Mouse (Mus musculus) limb, embryonic 11.5 days (tissue): ENCODE data around the gene Dtx2. TPM values are rescaled to one million over a fixed set of nuclear protein-coding genes. Genes with fewer than 3 reads are reported as not detected.

ENCODE experiments used
- ATAC-seq: fragments of 200-750 bp; cut with Nextera tagmentation; 2 replicates; pipeline ENCODE4 v1.8.0; 2017; ENCODE audit warnings: low read depth; ENCODE audit not compliant: insufficient number of reproducible peaks, low FRiP score, low TSS enrichment
- DNase-seq: peaks from one replicate; pipeline ENCODE4 v3.0.0-alpha.2; 2015; ENCODE audit warnings: low spot score
- H3K27ac ChIP-seq: fragments of 300-500 bp; sonication (generic); replicated peaks from 2 replicates; pipeline ENCODE4 v1.5.1; 2014; ENCODE audit warnings: low read depth, mild to moderate bottlenecking, low read length
- H3K27me3 ChIP-seq: fragments of 300-500 bp; sonication (generic); 2 replicates; pipeline ENCODE4 v1.6.1; 2014; ENCODE audit warnings: mild to moderate bottlenecking, low read length, mixed read lengths; ENCODE audit not compliant: control insufficient read depth, insufficient read depth
- H3K36me3 ChIP-seq: fragments of 300-500 bp; sonication (generic); 2 replicates; pipeline ENCODE4 v1.6.1; 2014; ENCODE audit warnings: mild to moderate bottlenecking, low read length, moderate library complexity, mixed read lengths; ENCODE audit not compliant: control insufficient read depth, insufficient read depth
- H3K4me1 ChIP-seq: fragments of 300-500 bp; sonication (generic); 2 replicates; pipeline ENCODE4 v1.6.1; 2014; ENCODE audit warnings: low read length, mixed read lengths; ENCODE audit not compliant: control insufficient read depth, insufficient read depth
- H3K4me2 ChIP-seq: fragments of 300-500 bp; sonication (generic); 2 replicates; pipeline ENCODE4 v1.6.1; 2014; ENCODE audit warnings: low read depth, mild to moderate bottlenecking, moderate library complexity; ENCODE audit not compliant: severe bottlenecking
- H3K4me3 ChIP-seq: fragments of 300-500 bp; sonication (generic); 2 replicates; pipeline ENCODE4 v1.5.1; 2014; ENCODE audit warnings: low read depth, low read length
- H3K9ac ChIP-seq: fragments of 300-500 bp; sonication (generic); 2 replicates; pipeline ENCODE4 v1.6.1; 2014; ENCODE audit warnings: mild to moderate bottlenecking, low read length
- H3K9me3 ChIP-seq: fragments of 300-500 bp; sonication (generic); 2 replicates; pipeline ENCODE4 v1.6.1; 2016; ENCODE audit warnings: low read length; ENCODE audit not compliant: control insufficient read depth
- WGBS: fragments of 180-500 bp; shearing (Covaris S2); extraction: QIAGEN DNeasy Blood & Tissue Kit; methylation state at CpG from one replicate; pipeline ENCODE4 v1.1.7; 2014; 5-methylcytosine and 5-hydroxymethylcytosine counted together
- polyA plus RNA-seq: library from polyadenylated mRNA; unstranded; fragments of >200 nt; fragmentation: Nextera tagmentation; extraction: Ambion mirVana; gene quantifications from 2 replicates; pipeline ENCODE4 v1.2.1, GENCODE M21; 2014

Dtx2 gene
- polyA plus RNA-seq, 1 experiment from 2014 or later, result 32.3 TPM

DNA sequence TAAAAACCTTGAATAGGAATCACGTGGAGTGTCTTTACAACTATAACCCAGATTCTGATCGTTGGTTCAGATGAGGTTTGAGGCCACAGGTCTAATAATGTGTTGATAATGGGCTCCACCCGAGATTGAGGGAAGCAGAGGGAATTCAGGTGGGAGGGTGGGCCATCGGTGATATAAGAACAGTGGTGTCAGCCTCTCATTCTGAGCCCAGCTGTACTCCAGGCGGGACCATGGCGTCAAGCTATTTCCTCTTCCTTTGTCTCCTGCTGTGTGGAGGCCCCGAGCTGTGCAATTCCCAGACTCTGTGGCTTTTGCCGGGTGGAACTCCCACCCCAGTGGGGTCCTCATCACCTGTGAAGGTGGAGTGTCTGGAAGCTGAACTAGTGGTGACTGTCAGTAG lies 14.7 kb upstream of the Dtx2 start, which contains the start of gene Zp3:
TSS of gene Zp3 (plus strand) at position 196 of the 400 bp plus-strand sequence.
- no peaks in the 10 kb centered on the region for H3K36me3 ChIP-seq
- no peaks in the 10 kb centered on the region for H3K4me1 ChIP-seq
- no peaks in the 10 kb centered on the region for H3K9me3 ChIP-seq
- H3K9ac ChIP-seq, result no peak within 1 kb of the TSS
- no peaks in the 10 kb centered on the region for H3K27me3 ChIP-seq
- no peak for ATAC-seq
- H3K27ac ChIP-seq, result no peak within 1 kb of the TSS
- no peak within 1 kb of the TSS for H3K4me2 ChIP-seq
- WGBS, result 70% methylated on average over 8 of the region's 8 CpGs
- DNase-seq, result no peak
- no peak within 1 kb of the TSS for H3K4me3 ChIP-seq

DNA sequence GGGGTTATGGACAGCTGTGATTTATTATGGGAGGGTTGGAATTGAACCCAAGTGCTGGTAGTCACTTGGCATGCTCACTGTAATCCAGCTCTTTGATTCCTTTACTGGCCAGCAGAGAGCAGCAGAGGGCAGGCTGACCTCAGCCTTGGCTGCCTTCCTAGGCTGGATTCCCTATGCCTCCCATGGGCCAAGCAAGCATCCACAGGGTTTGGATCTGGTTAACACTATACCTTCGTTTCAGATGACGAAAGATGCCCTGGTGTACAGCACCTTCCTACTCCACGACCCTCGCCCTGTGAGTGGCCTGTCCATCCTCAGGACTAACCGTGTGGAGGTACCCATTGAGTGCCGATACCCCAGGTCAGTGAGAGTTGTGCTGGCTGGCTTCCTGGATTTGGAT lies 12.2 kb upstream of the Dtx2 start:
- Histone ChIP-seq H3K27me3 (no peaks in the 10 kb centered on the region), H3K4me3 (no peak overlapping the region), H3K9ac (no peak overlapping the region), H3K4me2 (no peak overlapping the region), H3K36me3 (no peaks in the 10 kb centered on the region), H3K9me3 (no peaks in the 10 kb centered on the region), H3K27ac (no peak overlapping the region), H3K4me1 (no peaks in the 10 kb centered on the region)
- WGBS, result 36% methylated on average over 6 of the region's 6 CpGs
- DNase-seq (peak; percentile 78), ATAC-seq (no peak)

DNA sequence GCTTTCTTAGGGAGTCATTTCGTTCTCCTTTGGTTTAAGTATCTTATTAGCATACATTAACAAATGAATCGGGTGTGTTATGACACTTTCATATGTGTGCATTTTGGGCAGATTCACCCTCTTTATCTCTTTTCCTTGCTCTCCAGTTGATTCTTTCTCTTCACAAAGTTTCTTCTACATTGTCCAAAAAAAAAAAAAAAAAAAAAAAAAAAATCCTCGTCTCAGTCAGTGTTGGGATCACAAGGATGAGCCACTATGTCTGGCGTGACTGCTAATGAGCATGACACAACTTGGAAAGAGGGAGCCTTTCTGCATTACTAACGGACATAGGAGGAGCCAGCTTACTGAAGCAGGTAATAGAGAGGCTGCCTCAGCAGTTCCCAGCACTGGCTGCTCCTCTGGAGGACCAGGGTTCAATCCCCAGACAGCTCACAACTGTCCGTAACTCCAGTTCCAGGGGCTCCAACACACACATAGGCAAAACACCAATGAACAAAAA lies 10.0 kb upstream of the Dtx2 start:
- H3K9ac ChIP-seq, result no peak overlapping the region
- no peak overlapping the region for H3K27ac ChIP-seq
- H3K27me3 ChIP-seq, result no peaks in the 10 kb centered on the region
- no peaks in the 10 kb centered on the region for H3K4me1 ChIP-seq
- H3K4me3 ChIP-seq, result no peak overlapping the region
- no peak overlapping the region for H3K4me2 ChIP-seq
- ATAC-seq, result no peak
- no peak for DNase-seq
- H3K9me3 ChIP-seq, result no peaks in the 10 kb centered on the region
- H3K36me3 ChIP-seq, result no peaks in the 10 kb centered on the region
- 69% methylated on average over 6 of the region's 6 CpGs for WGBS

DNA sequence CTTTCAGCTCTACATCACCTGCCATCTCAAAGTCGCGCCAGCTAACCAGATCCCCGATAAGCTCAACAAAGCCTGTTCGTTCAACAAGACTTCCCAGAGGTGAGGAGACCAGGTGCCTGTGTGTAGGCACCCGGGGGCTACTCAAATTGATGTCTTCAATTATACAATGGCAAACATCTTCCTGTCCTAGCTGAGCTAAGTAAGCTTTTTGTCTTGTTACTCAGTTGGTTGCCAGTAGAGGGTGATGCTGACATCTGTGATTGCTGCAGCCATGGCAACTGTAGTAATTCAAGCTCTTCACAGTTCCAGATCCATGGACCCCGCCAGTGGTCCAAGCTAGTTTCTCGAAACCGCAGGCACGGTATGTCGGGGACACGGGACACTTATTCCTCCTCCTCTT lies 7.4 kb upstream of the Dtx2 start:
- ATAC-seq, result no peak
- no peak for DNase-seq
- WGBS, result 66% methylated on average over 11 of the region's 11 CpGs

DNA sequence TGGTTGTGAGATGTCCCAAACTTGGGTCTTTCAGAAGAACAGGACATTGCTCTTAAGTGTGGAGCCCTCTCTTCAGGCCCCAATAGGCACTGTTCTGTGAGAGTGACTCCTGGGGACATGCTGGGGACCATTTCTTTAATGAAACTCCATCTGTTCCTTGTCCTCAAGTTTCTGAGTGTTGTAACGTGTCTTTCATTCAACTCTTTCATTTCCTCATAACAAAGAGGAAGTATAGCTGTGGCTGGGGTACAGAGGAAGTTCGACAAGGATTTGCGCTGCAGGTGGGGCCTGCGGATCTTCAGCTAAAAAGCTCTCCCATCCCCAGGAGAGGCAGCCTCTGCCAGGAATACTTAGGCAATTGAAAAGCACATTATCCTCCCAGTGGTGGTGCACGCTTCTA lies 4.0 kb upstream of the Dtx2 start:
- DNase-seq (no peak), ATAC-seq (no peak)
- Histone ChIP-seq H3K27me3 (no peaks in the 10 kb centered on the region), H3K4me3 (no peak overlapping the region), H3K4me1 (peaks cover 4% of the 10 kb centered on the region; the same call in 1 of the 2 replicates), H3K9me3 (no peaks in the 10 kb centered on the region), H3K9ac (no peak overlapping the region), H3K4me2 (no peak overlapping the region), H3K27ac (no peak overlapping the region), H3K36me3 (no peaks in the 10 kb centered on the region)
- WGBS, result 79% methylated on average over 5 of the region's 5 CpGs

More for the DNA sequence above, 7.4 kb upstream of the Dtx2 start:
- no peak overlapping the region for H3K4me3 ChIP-seq
- H3K4me2 ChIP-seq, result no peak overlapping the region
- H3K27ac ChIP-seq, result no peak overlapping the region
- H3K36me3 ChIP-seq, result no peaks in the 10 kb centered on the region
- H3K27me3 ChIP-seq, result no peaks in the 10 kb centered on the region
- no peak overlapping the region for H3K9ac ChIP-seq
- H3K9me3 ChIP-seq, result no peaks in the 10 kb centered on the region
- H3K4me1 ChIP-seq, result no peaks in the 10 kb centered on the region

DNA sequence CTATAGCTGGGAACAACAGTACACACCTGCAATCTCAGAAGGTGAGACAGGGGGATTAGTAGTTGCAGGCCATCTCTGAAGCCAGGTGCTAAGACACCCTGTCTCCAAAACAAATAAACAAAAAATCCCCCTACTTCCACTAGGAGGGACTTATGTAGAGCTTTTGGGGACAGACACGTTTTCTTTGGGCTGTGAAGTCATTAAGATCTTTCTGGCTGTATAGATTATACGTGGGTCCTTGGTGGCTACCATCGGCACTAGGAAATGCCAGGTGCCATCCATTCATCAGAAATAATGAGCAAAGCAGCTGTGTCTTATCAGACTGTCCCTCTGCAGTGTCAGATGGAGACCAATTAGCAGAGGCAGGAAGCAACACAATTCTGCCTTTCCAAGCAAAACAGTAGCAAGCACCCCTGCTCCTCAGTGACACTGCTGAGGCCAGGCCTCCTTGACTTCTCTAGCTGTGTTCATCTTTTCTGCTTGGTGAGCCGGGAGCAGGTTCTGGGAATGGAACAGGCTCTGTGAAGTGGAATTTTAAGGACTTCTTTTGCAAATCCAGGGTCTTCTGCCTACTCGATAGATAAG lies 1.1 kb upstream of the Dtx2 start:
- Histone ChIP-seq H3K4me2 (no peak overlapping the region), H3K27ac (no peak overlapping the region), H3K9ac (no peak overlapping the region), H3K4me1 (peaks cover 6% of the 10 kb centered on the region; the same call in 1 of the 2 replicates), H3K36me3 (peaks cover 3% of the 10 kb centered on the region), H3K4me3 (no peak overlapping the region), H3K9me3 (no peaks in the 10 kb centered on the region), H3K27me3 (no peaks in the 10 kb centered on the region)
- DNase-seq (no peak), ATAC-seq (no peak)
- 57% methylated on average over 5 of the region's 5 CpGs for WGBS

DNA sequence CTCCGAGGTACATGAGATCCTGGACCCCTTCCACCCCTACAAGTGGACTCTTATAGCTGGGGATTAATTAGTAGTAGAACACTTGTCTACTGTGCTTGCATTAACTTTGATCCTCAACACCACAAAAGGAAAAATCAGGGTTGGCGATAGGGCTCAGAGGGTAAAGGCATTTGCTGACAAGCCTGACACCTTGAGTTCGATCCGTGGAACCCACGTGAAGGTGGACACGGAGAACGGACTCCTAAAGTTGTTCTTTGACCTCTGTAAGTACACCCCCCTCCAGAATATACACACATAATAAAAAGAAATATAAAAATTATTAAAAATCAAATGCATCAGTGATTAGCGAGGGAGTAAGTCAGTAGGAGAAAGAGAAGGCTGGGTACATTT lies 270 bp upstream of the Dtx2 start:
- no peak overlapping the region for H3K4me2 ChIP-seq
- H3K9ac ChIP-seq, result no peak overlapping the region
- H3K9me3 ChIP-seq, result no peaks in the 10 kb centered on the region
- no peak for DNase-seq
- peaks cover 8% of the 10 kb centered on the region for H3K36me3 ChIP-seq
- no peak overlapping the region for H3K27ac ChIP-seq
- no peaks in the 10 kb centered on the region for H3K27me3 ChIP-seq
- peaks cover 6% of the 10 kb centered on the region; the same call in 1 of the 2 replicates for H3K4me1 ChIP-seq
- WGBS, result 72% methylated on average over 8 of the region's 8 CpGs
- ATAC-seq, result peak; percentile 18; the same call in 1 of the 2 replicates
- H3K4me3 ChIP-seq, result peak overlapping the region; percentile 87

DNA sequence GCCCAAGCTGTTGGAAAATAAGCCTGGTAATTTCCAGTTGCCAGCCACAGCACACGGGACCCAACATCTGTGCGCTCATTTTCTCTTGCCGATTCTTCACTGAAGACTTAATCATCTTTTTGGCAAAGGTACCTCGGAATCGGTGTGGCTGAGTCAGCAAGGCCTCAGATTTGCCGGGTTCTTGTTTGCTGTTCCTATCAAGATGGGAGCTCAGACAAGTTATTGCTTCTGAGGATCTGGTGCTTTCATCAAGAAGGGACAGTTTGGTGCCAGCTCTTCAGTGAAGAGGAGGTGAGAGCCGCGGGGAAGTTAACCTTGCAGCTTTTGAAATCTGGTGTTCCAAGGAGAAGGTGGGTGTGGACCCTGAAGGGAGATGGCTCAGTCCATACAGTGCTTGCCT lies 1.6 kb downstream of the Dtx2 start:
- H3K27me3 ChIP-seq, result no peaks in the 10 kb centered on the region
- ATAC-seq (no peak), DNase-seq (no peak)
- H3K9ac ChIP-seq, result no peak overlapping the region
- WGBS, result 94% methylated on average over 8 of the region's 8 CpGs
- no peaks in the 10 kb centered on the region for H3K9me3 ChIP-seq
- peaks cover 8% of the 10 kb centered on the region for H3K36me3 ChIP-seq
- H3K27ac ChIP-seq, result no peak overlapping the region
- peaks cover 6% of the 10 kb centered on the region; the same call in 1 of the 2 replicates for H3K4me1 ChIP-seq
- peak overlapping the region; percentile 87; the same call in 1 of the 2 replicates for H3K4me3 ChIP-seq
- H3K4me2 ChIP-seq, result no peak overlapping the region; the same call in 1 of the 2 replicates

DNA sequence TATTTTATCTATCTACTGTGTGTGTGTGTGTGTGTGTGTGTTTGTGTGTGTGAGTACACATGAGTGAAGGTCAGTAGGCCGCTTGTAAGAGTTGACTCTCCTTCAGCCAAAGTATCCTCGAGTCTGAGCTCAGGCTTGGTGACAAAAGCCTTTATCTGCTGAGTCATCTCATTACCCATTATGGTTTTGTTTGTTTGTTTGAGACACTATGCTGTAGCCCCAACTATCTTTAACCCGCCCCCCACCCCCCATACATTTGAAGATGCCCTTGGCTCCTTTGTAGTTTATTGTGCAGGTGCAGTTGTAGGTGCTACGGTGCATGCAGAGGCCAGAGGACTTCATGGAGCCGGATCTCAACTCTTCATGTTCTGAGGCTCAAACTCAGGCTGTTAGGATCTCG lies 6.6 kb downstream of the Dtx2 start:
- Histone ChIP-seq H3K4me2 (no peak overlapping the region), H3K9me3 (no peaks in the 10 kb centered on the region), H3K27me3 (no peaks in the 10 kb centered on the region), H3K9ac (no peak overlapping the region), H3K27ac (no peak overlapping the region), H3K36me3 (peaks cover 8% of the 10 kb centered on the region), H3K4me3 (no peak overlapping the region), H3K4me1 (peaks cover 3% of the 10 kb centered on the region; the same call in 1 of the 2 replicates)
- DNase-seq, result no peak
- no peak for ATAC-seq
- 92% methylated on average over 6 of the region's 6 CpGs for WGBS
